Mouse (Mus musculus) limb, embryonic 12.5 days (tissue): ENCODE data around the gene Imp3. TPM values are rescaled to one million over a fixed set of nuclear protein-coding genes. Genes with fewer than 3 reads are reported as not detected.

ENCODE experiments used
- ATAC-seq: fragments of 200-750 bp; cut with Nextera tagmentation; 2 replicates; pipeline ENCODE4 v1.8.0; 2017; ENCODE audit warnings: low read depth, moderate TSS enrichment; ENCODE audit not compliant: insufficient number of reproducible peaks, insufficient read depth, low FRiP score, low TSS enrichment
- H3K27ac ChIP-seq: fragments of 300-500 bp; sonication (generic); 2 replicates; pipeline ENCODE4 v1.5.1; 2016; ENCODE audit warnings: mild to moderate bottlenecking, moderate library complexity
- H3K27me3 ChIP-seq: fragments of 300-500 bp; sonication (generic); 2 replicates; pipeline ENCODE4 v1.6.1; 2016; ENCODE audit warnings: mild to moderate bottlenecking, moderate library complexity
- H3K36me3 ChIP-seq: fragments of 300-500 bp; sonication (generic); 2 replicates; pipeline ENCODE4 v1.6.1; 2016; ENCODE audit warnings: mild to moderate bottlenecking, moderate library complexity
- H3K4me1 ChIP-seq: fragments of 300-500 bp; sonication (generic); replicated peaks from 2 replicates; pipeline ENCODE4 v1.6.1; 2016
- H3K4me2 ChIP-seq: fragments of 300-500 bp; sonication (generic); 2 replicates; pipeline ENCODE4 v1.6.1; 2016; ENCODE audit warnings: mild to moderate bottlenecking, moderate library complexity
- H3K4me3 ChIP-seq: fragments of 300-500 bp; sonication (generic); replicated peaks from 2 replicates; pipeline ENCODE4 v1.5.1; 2016; ENCODE audit warnings: mild to moderate bottlenecking
- H3K9ac ChIP-seq: fragments of 300-500 bp; sonication (generic); replicated peaks from 2 replicates; pipeline ENCODE4 v1.6.1; 2016; ENCODE audit warnings: mild to moderate bottlenecking, moderate library complexity
- H3K9me3 ChIP-seq: fragments of 300-500 bp; sonication (generic); 2 replicates; pipeline ENCODE4 v1.6.1; 2016; ENCODE audit warnings: mild to moderate bottlenecking, moderate library complexity
- WGBS: fragments of 180-500 bp; shearing (Covaris S2); methylation state at CpG from one replicate; pipeline ENCODE4 v1.1.7; 2016; 5-methylcytosine and 5-hydroxymethylcytosine counted together
- polyA plus RNA-seq: library from polyadenylated mRNA; unstranded; fragments of >200 nt; fragmentation: Nextera tagmentation; extraction: Ambion mirVana; gene quantifications from 2 replicates; pipeline ENCODE4 v1.2.1, GENCODE M21; 2016

The Imp3 gene
- 77.9 and 80.1 TPM in 2 replicates for polyA plus RNA-seq

DNA sequence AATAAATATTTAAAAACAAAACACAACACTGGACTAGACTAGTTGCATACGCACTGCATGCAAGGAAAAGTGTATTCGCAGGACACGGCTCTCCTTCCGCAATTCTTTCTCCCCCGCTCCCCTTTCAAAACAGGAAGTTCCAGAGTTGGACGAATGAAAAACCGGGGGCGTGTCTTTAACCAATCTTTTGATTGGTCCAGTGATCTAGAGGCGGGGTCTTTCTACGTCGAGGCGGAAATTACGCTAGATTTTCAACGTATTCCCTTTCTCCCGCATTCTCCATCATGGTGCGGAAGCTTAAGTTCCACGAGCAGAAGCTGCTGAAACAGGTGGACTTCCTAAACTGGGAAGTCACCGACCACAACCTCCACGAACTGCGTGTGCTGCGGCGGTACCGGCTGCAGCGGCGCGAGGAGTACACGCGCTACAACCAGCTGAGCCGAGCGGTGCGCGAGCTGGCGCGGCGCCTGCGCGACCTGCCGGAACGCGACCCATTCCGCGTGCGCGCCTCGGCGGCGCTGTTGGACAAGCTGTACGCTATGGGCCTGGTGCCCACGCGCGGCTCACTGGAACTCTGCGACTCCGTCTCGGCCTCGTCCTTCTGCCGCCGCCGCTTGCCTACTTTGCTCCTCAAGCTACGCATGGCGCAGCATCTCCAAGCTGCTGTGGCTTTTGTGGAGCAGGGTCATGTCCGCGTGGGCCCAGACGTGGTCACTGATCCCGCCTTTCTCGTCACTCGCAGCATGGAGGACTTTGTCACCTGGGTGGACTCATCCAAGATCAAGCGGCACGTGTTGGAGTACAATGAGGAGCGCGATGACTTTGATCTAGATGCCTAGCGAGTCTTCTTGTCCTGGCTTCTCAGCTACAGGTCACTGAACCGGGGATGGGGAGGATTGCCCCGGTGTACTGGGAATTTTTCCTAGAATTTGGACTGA, at the start of gene Imp3:
Imp3 (plus strand) TSS at position 253 of the 938 bp plus-strand sequence.
- Histone ChIP-seq H3K27me3 (no peaks in the 10 kb centered on the region), H3K9ac (peak within 1 kb of the TSS; percentile 85), H3K27ac (peak within 1 kb of the TSS; percentile 89), H3K4me3 (peak within 1 kb of the TSS; percentile 85), H3K36me3 (peaks cover 6% of the 10 kb centered on the region; the same call in 1 of the 2 replicates), H3K9me3 (no peaks in the 10 kb centered on the region), H3K4me1 (peaks cover 13% of the 10 kb centered on the region), H3K4me2 (peak within 1 kb of the TSS; percentile 89)
- under 1% methylated on average over 73 of the region's 73 CpGs for WGBS
- peak; percentile 89 for ATAC-seq

DNA sequence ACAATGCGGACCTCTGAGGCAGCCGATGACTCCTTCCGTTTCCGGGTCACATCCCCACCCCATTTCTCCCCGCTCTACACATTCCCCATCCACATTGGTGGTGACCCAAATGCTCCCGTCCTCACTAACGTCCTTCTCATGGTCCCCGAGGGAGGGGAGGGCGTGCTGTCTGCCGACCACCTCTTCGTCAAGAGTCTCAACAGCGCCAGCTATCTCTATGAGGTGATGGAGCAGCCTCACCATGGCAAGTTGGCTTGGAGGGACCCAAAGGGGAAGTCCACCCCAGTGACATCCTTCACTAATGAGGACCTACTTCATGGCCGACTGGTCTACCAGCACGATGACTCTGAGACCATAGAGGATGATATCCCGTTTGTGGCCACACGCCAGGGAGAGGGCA, 49.7 kb upstream of the Imp3 start:
- peaks cover 16% of the 10 kb centered on the region for H3K4me1 ChIP-seq
- H3K4me2 ChIP-seq, result no peak overlapping the region
- no peak overlapping the region for H3K9ac ChIP-seq
- H3K27me3 ChIP-seq, result peaks cover 4% of the 10 kb centered on the region; the same call in 1 of the 2 replicates
- 93% methylated on average over 16 of the region's 16 CpGs for WGBS
- no peak overlapping the region for H3K27ac ChIP-seq
- H3K9me3 ChIP-seq, result no peaks in the 10 kb centered on the region
- H3K36me3 ChIP-seq, result peaks cover 59% of the 10 kb centered on the region
- H3K4me3 ChIP-seq, result no peak overlapping the region
- ATAC-seq, result no peak

DNA sequence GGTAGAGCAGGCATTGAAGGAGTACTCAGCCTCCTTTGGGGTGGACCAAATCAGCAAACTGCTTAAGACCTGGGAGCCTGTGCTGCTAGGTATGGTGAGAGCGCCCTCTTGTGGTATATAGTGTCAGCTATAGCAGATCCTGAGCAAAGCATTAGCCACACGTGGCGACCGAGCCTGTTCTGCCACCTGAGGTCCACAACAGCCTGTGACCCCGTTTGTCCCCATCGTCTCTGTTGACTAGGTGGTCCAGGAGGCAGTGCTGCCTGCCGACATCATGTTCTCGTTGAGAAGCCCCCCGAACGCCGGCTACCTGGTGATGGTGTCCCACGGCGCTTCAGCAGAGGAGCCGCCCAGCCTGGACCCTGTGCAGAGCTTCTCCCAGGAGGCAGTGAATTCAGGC, 47.5 kb upstream of the Imp3 start:
- WGBS, result 8% methylated on average over 14 of the region's 14 CpGs
- peak overlapping the region; percentile 46 for H3K4me2 ChIP-seq
- peaks cover 4% of the 10 kb centered on the region; the same call in 1 of the 2 replicates for H3K27me3 ChIP-seq
- H3K9ac ChIP-seq, result no peak overlapping the region
- no peak overlapping the region for H3K27ac ChIP-seq
- ATAC-seq, result no peak; the same call in 1 of the 2 replicates
- peaks cover 13% of the 10 kb centered on the region for H3K4me1 ChIP-seq
- peaks cover 57% of the 10 kb centered on the region for H3K36me3 ChIP-seq
- no peak overlapping the region for H3K4me3 ChIP-seq
- no peaks in the 10 kb centered on the region for H3K9me3 ChIP-seq

DNA sequence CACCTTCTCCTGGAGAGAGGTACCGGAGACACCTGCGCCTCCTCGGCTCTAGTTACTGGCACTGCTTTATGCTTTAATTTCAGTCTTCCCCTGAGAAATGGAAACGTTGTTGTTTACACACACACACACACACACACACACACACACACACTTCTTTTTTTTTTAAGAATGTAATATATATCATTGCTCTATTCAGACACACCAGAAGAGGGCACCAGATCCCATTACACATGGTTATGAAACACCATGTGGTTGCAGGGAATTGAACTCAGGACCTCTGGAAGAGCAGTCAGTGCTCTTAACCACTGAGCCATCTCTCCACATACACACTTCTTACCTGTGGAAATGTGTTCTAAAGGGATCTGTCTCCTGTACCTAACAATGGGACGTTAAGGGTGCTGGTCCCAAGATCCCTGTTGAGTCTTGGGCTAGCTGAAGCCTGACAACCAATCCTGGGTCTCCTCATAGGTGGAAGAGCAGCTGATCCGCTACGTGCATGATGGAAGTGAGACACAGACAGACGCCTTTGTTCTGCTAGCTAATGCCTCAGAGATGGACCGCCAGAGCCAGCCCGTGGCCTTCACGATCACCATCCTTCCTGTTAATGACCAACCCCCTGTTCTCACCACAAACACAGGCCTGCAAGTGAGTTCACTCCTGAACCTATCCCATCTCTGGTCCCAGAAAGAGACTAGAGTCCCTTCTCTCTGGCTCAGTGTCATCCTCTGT, 46.6 kb upstream of the Imp3 start:
- H3K4me3 ChIP-seq, result no peak overlapping the region
- H3K36me3 ChIP-seq, result peaks cover 48% of the 10 kb centered on the region
- no peak overlapping the region for H3K9ac ChIP-seq
- no peaks in the 10 kb centered on the region for H3K9me3 ChIP-seq
- ATAC-seq, result no peak
- no peak overlapping the region for H3K27ac ChIP-seq
- no peak overlapping the region for H3K4me2 ChIP-seq
- H3K4me1 ChIP-seq, result peaks cover 13% of the 10 kb centered on the region
- H3K27me3 ChIP-seq, result peaks cover 4% of the 10 kb centered on the region; the same call in 1 of the 2 replicates
- WGBS, result 71% methylated on average over 11 of the region's 11 CpGs

DNA sequence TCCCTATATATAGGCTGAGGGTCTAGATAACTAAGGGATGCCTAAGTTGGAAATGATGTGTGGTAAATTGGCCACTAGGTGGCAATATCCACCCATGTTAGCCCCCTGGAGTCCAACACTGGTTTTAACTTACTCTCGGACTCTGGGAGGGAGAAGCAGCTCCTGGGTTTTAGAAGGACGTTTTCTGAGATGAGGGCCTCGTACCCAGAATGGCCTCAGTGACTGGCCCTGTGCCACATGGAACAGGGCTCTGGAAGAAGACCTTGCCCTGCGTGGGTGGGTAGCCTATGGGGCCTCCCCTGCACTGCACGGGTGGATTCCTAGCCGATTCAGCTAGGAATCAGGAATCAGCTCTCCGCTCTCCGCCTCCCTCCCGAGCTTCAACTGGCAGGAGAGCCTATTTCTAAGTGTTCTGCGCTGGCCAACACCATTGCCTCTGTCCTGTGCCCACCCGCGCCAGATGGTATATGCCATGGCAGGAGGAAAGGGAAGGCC, 45.7 kb upstream of the Imp3 start:
- Histone ChIP-seq H3K4me1 (peaks cover 13% of the 10 kb centered on the region), H3K36me3 (peaks cover 39% of the 10 kb centered on the region), H3K27ac (no peak overlapping the region), H3K4me2 (peak overlapping the region; percentile 37), H3K4me3 (no peak overlapping the region), H3K9ac (peak overlapping the region; percentile 42; the same call in 1 of the 2 replicates), H3K27me3 (peaks cover 4% of the 10 kb centered on the region; the same call in 1 of the 2 replicates), H3K9me3 (no peaks in the 10 kb centered on the region)
- WGBS, result 33% methylated on average over 12 of the region's 12 CpGs
- no peak for ATAC-seq

DNA sequence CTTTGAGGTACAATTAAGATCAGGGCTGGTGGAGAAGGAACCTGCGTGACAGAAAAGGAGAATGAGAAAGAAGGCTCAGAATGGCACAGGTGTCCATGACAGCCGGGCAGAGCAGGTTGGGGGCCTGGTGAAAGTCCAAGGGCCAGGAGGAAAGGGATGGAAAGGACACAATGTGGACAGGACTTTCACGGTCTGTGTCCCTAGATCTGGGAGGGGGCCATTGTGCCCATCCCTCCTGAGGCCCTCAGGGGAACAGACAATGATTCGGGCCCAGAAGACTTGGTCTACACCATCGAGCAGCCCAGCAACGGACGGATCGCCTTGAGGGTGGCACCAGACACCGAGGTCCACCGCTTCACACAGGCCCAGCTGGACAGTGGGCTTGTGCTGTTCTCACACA, 45.2 kb upstream of the Imp3 start:
- 89% methylated on average over 10 of the region's 10 CpGs for WGBS
- Histone ChIP-seq H3K4me1 (peaks cover 16% of the 10 kb centered on the region), H3K9me3 (no peaks in the 10 kb centered on the region), H3K4me2 (no peak overlapping the region), H3K36me3 (peaks cover 34% of the 10 kb centered on the region), H3K27ac (no peak overlapping the region), H3K4me3 (no peak overlapping the region), H3K27me3 (peaks cover 4% of the 10 kb centered on the region; the same call in 1 of the 2 replicates), H3K9ac (no peak overlapping the region)
- no peak for ATAC-seq

DNA sequence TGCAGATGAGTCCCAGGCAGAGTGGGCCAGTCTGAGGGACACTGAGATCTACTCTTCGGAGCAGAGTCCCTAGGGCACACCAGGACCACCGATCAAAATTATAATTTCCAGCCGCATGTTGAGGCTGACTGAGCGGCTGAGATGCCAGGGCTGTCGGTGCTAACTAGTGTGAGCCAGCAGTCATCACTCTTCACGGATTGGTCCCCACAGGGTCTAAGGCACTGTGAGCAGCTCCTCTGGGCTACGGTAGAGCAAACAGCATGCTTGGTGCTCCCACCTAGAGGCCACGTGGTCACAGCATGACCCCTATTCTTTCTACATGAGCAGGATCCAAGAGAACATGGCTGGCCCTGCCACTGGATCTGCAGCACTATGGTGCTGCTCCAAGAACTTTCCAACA, 44.0 kb upstream of the Imp3 start:
- 72% methylated on average over 8 of the region's 8 CpGs for WGBS
- Histone ChIP-seq H3K9me3 (no peaks in the 10 kb centered on the region), H3K4me1 (peaks cover 22% of the 10 kb centered on the region), H3K4me3 (no peak overlapping the region), H3K27me3 (peaks cover 4% of the 10 kb centered on the region; the same call in 1 of the 2 replicates), H3K9ac (0 out of 2 replicates have a peak overlapping the region, but pooled peaks have one; percentile 8), H3K27ac (no peak overlapping the region), H3K4me2 (no peak overlapping the region), H3K36me3 (peaks cover 22% of the 10 kb centered on the region)
- no peak for ATAC-seq

DNA sequence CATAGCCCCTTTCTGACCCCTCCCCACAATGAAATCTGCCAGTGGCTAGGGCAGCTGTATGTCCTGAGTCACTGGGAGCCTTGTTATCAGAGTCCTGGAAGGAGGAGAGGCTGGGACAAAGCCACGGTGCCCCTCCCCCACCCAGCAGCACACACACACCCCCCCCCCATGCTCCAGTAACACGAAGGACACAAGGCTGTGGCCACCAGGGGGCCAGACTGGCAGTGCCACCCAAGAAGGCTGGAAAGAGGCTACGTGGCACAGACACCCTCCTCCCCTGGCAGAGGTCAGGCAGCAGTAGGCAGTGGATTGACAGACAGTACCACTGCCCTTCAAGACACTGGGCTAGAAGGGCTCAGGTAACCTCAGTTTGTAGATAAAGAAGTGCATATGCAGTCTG, 43.3 kb upstream of the Imp3 start:
- Histone ChIP-seq H3K9ac (peak overlapping the region; percentile 8; the same call in 1 of the 2 replicates), H3K4me1 (peaks cover 22% of the 10 kb centered on the region), H3K27me3 (peaks cover 4% of the 10 kb centered on the region; the same call in 1 of the 2 replicates), H3K27ac (no peak overlapping the region), H3K4me3 (no peak overlapping the region), H3K9me3 (no peaks in the 10 kb centered on the region), H3K36me3 (peaks cover 16% of the 10 kb centered on the region; the same call in 1 of the 2 replicates), H3K4me2 (no peak overlapping the region)
- 23% methylated on average over 3 of the region's 3 CpGs for WGBS
- ATAC-seq, result no peak

DNA sequence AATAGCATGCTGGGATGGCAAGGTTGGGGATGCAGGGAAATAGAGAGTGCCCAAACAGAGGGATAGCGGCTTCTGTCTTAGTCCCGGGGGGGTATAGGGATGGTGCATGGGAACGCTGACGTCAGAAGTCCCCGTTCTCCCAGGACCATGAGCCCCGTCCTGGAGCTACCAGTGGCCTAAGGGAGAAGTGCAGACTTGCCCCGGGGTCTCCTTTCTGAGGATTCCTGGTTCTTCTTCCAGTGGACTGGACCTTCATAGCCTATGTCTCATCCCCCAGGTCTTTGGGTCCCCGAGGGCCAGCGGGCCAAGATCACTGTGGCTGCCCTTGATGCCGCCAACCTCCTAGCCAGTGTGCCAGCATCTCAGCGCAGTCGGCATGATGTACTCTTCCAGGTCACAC, 40.5 kb upstream of the Imp3 start:
- Histone ChIP-seq H3K4me1 (peaks cover 22% of the 10 kb centered on the region), H3K9me3 (no peaks in the 10 kb centered on the region), H3K36me3 (peaks cover 14% of the 10 kb centered on the region; the same call in 1 of the 2 replicates), H3K27ac (no peak overlapping the region), H3K27me3 (no peaks in the 10 kb centered on the region), H3K4me2 (no peak overlapping the region), H3K4me3 (no peak overlapping the region), H3K9ac (no peak overlapping the region)
- 91% methylated on average over 12 of the region's 12 CpGs for WGBS
- ATAC-seq, result no peak

DNA sequence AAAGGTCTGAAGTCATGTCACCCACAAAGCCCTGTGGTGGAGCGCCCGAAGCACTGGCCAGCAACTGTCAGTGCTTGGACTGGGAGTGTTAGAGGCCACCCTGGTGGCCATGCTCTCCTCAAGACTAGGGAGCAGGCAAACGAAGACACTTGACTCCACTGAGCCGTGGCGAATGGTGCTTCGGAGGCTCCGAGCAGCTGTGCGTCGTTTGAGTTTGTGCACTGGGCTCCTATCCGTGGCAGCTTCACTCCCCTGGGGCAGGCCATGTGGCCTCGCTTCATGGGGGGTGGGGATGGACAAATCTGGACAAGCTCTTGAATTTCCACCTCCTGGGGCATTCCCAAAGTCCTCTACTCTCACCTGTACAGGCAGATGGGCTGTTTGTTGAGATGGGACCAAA, 37.9 kb upstream of the Imp3 start:
- Histone ChIP-seq H3K4me3 (no peak overlapping the region), H3K9me3 (no peaks in the 10 kb centered on the region), H3K36me3 (no peaks in the 10 kb centered on the region), H3K4me1 (peaks cover 12% of the 10 kb centered on the region; the same call in 1 of the 2 replicates), H3K4me2 (no peak overlapping the region), H3K9ac (no peak overlapping the region), H3K27me3 (no peaks in the 10 kb centered on the region), H3K27ac (no peak overlapping the region)
- WGBS, result 61% methylated on average over 11 of the region's 11 CpGs
- ATAC-seq, result no peak

DNA sequence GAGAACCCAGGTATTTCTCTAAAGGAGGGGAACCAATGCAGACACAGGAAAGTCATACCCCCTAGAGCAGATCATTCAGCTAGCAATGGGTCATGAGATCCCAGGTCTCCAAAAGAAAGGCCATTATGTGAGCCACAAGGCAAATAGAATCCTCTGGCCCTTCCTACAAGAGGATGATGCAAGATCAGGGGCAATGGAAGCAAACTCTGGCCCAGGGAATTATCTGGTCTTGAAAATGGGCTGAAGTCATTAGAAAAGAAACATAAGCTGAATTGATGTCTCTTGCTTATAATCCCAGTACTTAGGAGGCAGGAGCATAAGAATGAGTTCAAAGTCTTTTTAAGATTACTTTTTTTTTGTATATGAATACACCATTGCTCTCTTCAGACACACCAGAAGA, 37.2 kb upstream of the Imp3 start:
- Histone ChIP-seq H3K4me3 (no peak overlapping the region), H3K36me3 (no peaks in the 10 kb centered on the region), H3K9ac (no peak overlapping the region), H3K27ac (no peak overlapping the region), H3K4me1 (peaks cover 12% of the 10 kb centered on the region; the same call in 1 of the 2 replicates), H3K9me3 (no peaks in the 10 kb centered on the region), H3K27me3 (no peaks in the 10 kb centered on the region), H3K4me2 (no peak overlapping the region)
- ATAC-seq, result no peak
